Mouse (Mus musculus): ENCODE results near the gene Krt81.

GRCm38 (mm10) chr15:101479007-101479665 lies 15.6 kb upstream of the Krt81 start:
- 0 out of 2 replicates have a peak, but pooled peaks have one; percentile 9 for TF ChIP-seq CTCF (IDR thresholded peaks at IDR 0.05; ENCODE audit: low read depth, low read length)
- no peak for TF ChIP-seq POLR2A (IDR thresholded peaks at IDR 0.05; ENCODE audit: extremely low read depth, insufficient read depth, low read length)

Data from liver, adult 2 months (tissue).